Mouse (Mus musculus) MEL (cell line): Measurements from ENCODE around the gene Col18a1. TPM values are rescaled to one million over a fixed set of nuclear protein-coding genes. Genes with fewer than 3 reads are reported as not detected.

Source experiments
- DNase-seq: peaks from one replicate; pipeline ENCODE4 v3.0.0; 2011; ENCODE audit warnings: low read depth, low spot score
- H3K27ac ChIP-seq: 2 replicates; pipeline ENCODE4 v1.5.1; 2012; ENCODE audit warnings: low read depth, mild to moderate bottlenecking, control low read depth, low read length, moderate library complexity; ENCODE audit not compliant: control insufficient read depth
- H3K27me3 ChIP-seq, 2 experiments: fragments of 150-350 bp in 1 of 2; sonication (generic) in 1 of 2; 2 replicates each; pipeline ENCODE4 v1.6.1; 2012; ENCODE audit warnings: low read length in 2 of 2, mild to moderate bottlenecking in 2 of 2, improper control_type of control experiment in 1 of 2, moderate library complexity in 1 of 2; ENCODE audit not compliant: insufficient read depth in 2 of 2, control insufficient read depth in 1 of 2
- H3K36me3 ChIP-seq, 2 experiments: 2 replicates each; pipeline ENCODE4 v1.6.1; 2012 to 2014; ENCODE audit warnings: low read length in 2 of 2, improper control_type of control experiment in 1 of 2, inconsistent platforms in 1 of 2, mild to moderate bottlenecking in 1 of 2; ENCODE audit not compliant: insufficient read depth in 2 of 2, control insufficient read depth in 1 of 2
- H3K4me1 ChIP-seq, 2 experiments: fragments of 150-350 bp in 1 of 2; sonication (generic) in 1 of 2; 2 replicates each; pipeline ENCODE4 v1.6.1; 2012; ENCODE audit warnings: low read length in 2 of 2, improper control_type of control experiment in 1 of 2, mild to moderate bottlenecking in 1 of 2; ENCODE audit not compliant: insufficient read depth in 2 of 2, control insufficient read depth in 1 of 2
- H3K4me3 ChIP-seq, 2 experiments: fragments of 150-350 bp in 1 of 2; sonication (generic) in 1 of 2; 2 replicates each; pipeline ENCODE4 v1.5.1; 2012; ENCODE audit warnings: low read depth in 2 of 2, low read length in 2 of 2, mild to moderate bottlenecking in 2 of 2, moderate library complexity in 2 of 2, control low read depth in 1 of 2, improper control_type of control experiment in 1 of 2; ENCODE audit not compliant: control insufficient read depth in 1 of 2, insufficient read depth in 1 of 2
- H3K79me2 ChIP-seq: 2 replicates; pipeline ENCODE4 v1.6.1; 2012; ENCODE audit warnings: mild to moderate bottlenecking, low read length, moderate library complexity; ENCODE audit not compliant: control insufficient read depth, poor library complexity, insufficient read depth
- H3K9ac ChIP-seq: 2 replicates; pipeline ENCODE4 v1.6.1; 2012; ENCODE audit warnings: low read depth, mild to moderate bottlenecking, control low read depth, low read length, moderate library complexity; ENCODE audit not compliant: control insufficient read depth, poor library complexity, severe bottlenecking
- H3K9me3 ChIP-seq: fragments of 150-350 bp; sonication (generic); replicated peaks from 2 replicates; pipeline ENCODE4 v1.6.1; 2012; ENCODE audit warnings: mild to moderate bottlenecking, low read length, improper control_type of control experiment, moderate library complexity; ENCODE audit not compliant: insufficient read depth
- BHLHE40 ChIP-seq: IDR thresholded peaks from 2 replicates; pipeline ENCODE4 v1.6.1; 2012; ENCODE audit warnings: low read depth, mild to moderate bottlenecking, inconsistent platforms, low read length, improper control_type of control experiment, borderline replicate concordance
- CHD2 ChIP-seq: IDR thresholded peaks from 2 replicates; pipeline ENCODE4 v1.6.1; 2011; ENCODE audit warnings: low read length, improper control_type of control experiment
- CTCF ChIP-seq, 3 experiments: IDR thresholded peaks in 2 of 3; conservative IDR thresholded peaks in 1 of 3; 2 replicates each; pipeline ENCODE4 v1.5.1; 2011 to 2012; ENCODE audit warnings: low read length in 3 of 3, low read depth in 2 of 3, mild to moderate bottlenecking in 2 of 3, improper control_type of control experiment in 1 of 3, inconsistent platforms in 1 of 3, mixed read lengths in 1 of 3, moderate library complexity in 1 of 3; ENCODE audit not compliant: control insufficient read depth in 1 of 3, insufficient read depth in 1 of 3, poor library complexity in 1 of 3, severe bottlenecking in 1 of 3
- ELF1 ChIP-seq: IDR thresholded peaks from 2 replicates; pipeline ENCODE4 v1.6.1; 2014; ENCODE audit warnings: low read depth, mild to moderate bottlenecking, inconsistent platforms, low read length, improper control_type of control experiment, moderate library complexity
- EP300 ChIP-seq, 2 experiments: IDR thresholded peaks; 2 replicates each; pipeline ENCODE4 v1.6.1; 2011; ENCODE audit warnings: improper control_type of control experiment in 2 of 2, low read length in 2 of 2, low read depth in 1 of 2, mild to moderate bottlenecking in 1 of 2
- GABPA ChIP-seq: IDR thresholded peaks from 2 replicates; pipeline ENCODE4 v1.6.1; 2012; ENCODE audit warnings: low read depth, mild to moderate bottlenecking, inconsistent platforms, low read length, improper control_type of control experiment, moderate library complexity
- GATA1 ChIP-seq: IDR thresholded peaks from 2 replicates; pipeline ENCODE4 v1.6.1; 2011; ENCODE audit warnings: low read depth, low read length, improper control_type of control experiment
- MAFK ChIP-seq: IDR thresholded peaks from 2 replicates; pipeline ENCODE4 v1.6.1; 2011; ENCODE audit warnings: low read depth, mild to moderate bottlenecking, low read length, improper control_type of control experiment, borderline replicate concordance
- MAX ChIP-seq: IDR thresholded peaks from 2 replicates; pipeline ENCODE4 v1.6.1; 2011; ENCODE audit warnings: low read length, improper control_type of control experiment
- MXI1 ChIP-seq: IDR thresholded peaks from 2 replicates; pipeline ENCODE4 v1.6.1; 2011; ENCODE audit warnings: mild to moderate bottlenecking, low read depth, low read length, improper control_type of control experiment
- MYB ChIP-seq: IDR thresholded peaks from 2 replicates; pipeline ENCODE4 v1.6.1; 2011; ENCODE audit warnings: mild to moderate bottlenecking, low read depth, low read length, improper control_type of control experiment
- MYC ChIP-seq: IDR thresholded peaks from 2 replicates; pipeline ENCODE4 v1.6.1; 2011; ENCODE audit warnings: low read depth, mild to moderate bottlenecking, low read length, improper control_type of control experiment, moderate library complexity
- NELFE ChIP-seq: IDR thresholded peaks from 2 replicates; pipeline ENCODE4 v1.6.1; 2011; ENCODE audit warnings: low read depth, low read length, improper control_type of control experiment
- POLR2A ChIP-seq, 2 experiments: IDR thresholded peaks; 2 replicates each; pipeline ENCODE4 v1.6.1; 2011 to 2012; ENCODE audit warnings: low read length in 2 of 2, mild to moderate bottlenecking in 2 of 2, control low read depth in 1 of 2, improper control_type of control experiment in 1 of 2, low read depth in 1 of 2, moderate library complexity in 1 of 2; ENCODE audit not compliant: control insufficient read depth in 1 of 2, insufficient read depth in 1 of 2, poor library complexity in 1 of 2
- POLR2AphosphoS2 ChIP-seq: IDR thresholded peaks from 2 replicates; pipeline ENCODE4 v1.6.1; 2011; ENCODE audit warnings: low read length, improper control_type of control experiment
- POLR2AphosphoS5 ChIP-seq: IDR thresholded peaks from 2 replicates; pipeline ENCODE4 v1.6.1; 2012; ENCODE audit warnings: low read depth, borderline replicate concordance, mild to moderate bottlenecking, inconsistent platforms, low read length, moderate library complexity, mixed read lengths
- RAD21 ChIP-seq: IDR thresholded peaks from 2 replicates; pipeline ENCODE4 v1.6.1; 2011; ENCODE audit warnings: mild to moderate bottlenecking, low read depth, low read length, improper control_type of control experiment
- SMC3 ChIP-seq: IDR thresholded peaks from 2 replicates; pipeline ENCODE4 v1.6.1; 2011; ENCODE audit warnings: low read depth, low read length, improper control_type of control experiment
- TBP ChIP-seq: IDR thresholded peaks from 2 replicates; pipeline ENCODE4 v1.8.0; 2011; ENCODE audit warnings: low read depth, low read length, improper control_type of control experiment
- TCF12 ChIP-seq: IDR thresholded peaks from 2 replicates; pipeline ENCODE4 v1.6.1; 2014; ENCODE audit warnings: low read depth, mild to moderate bottlenecking, inconsistent platforms, low read length, improper control_type of control experiment, moderate library complexity
- USF2 ChIP-seq, 2 experiments: IDR thresholded peaks; 2 replicates each; pipeline ENCODE4 v1.6.1; 2011 to 2012; ENCODE audit warnings: improper control_type of control experiment in 2 of 2, low read length in 2 of 2, borderline replicate concordance in 1 of 2, inconsistent platforms in 1 of 2, low read depth in 1 of 2, mild to moderate bottlenecking in 1 of 2; ENCODE audit not compliant: insufficient read depth in 1 of 2
- ZC3H11A ChIP-seq: IDR thresholded peaks from 2 replicates; pipeline ENCODE4 v1.6.1; 2012; ENCODE audit warnings: low read depth, mild to moderate bottlenecking, inconsistent platforms, low read length, improper control_type of control experiment
- ZKSCAN1 ChIP-seq: IDR thresholded peaks from 2 replicates; pipeline ENCODE4 v1.6.1; 2012; ENCODE audit warnings: low read depth, mild to moderate bottlenecking, inconsistent platforms, low read length, improper control_type of control experiment, moderate library complexity
- ZMIZ1 ChIP-seq: IDR thresholded peaks from 2 replicates; pipeline ENCODE4 v1.6.1; 2012; ENCODE audit warnings: low read depth, mild to moderate bottlenecking, inconsistent platforms, low read length, improper control_type of control experiment, moderate library complexity
- ZNF384 ChIP-seq: IDR thresholded peaks from 2 replicates; pipeline ENCODE4 v1.6.1; 2012; ENCODE audit warnings: low read depth, mild to moderate bottlenecking, inconsistent platforms, low read length, improper control_type of control experiment
- polyA plus RNA-seq, 2 experiments: library from polyadenylated mRNA; stranded (reverse) in 1 of 2; unstranded in 1 of 2; fragments of >175 nt in 1 of 2; fragments of >200 nt in 1 of 2; gene quantifications; 2 replicates each; pipeline versions ENCODE4 v1.2.1 to v1.2.4; 2012; ENCODE audit warnings: low replicate concordance in 2 of 2, low read depth in 1 of 2; ENCODE audit not compliant: insufficient read length in 2 of 2, insufficient read depth in 1 of 2, missing spikeins in 1 of 2
- total RNA-seq: library from RNA; depleted of rRNA; stranded (reverse); fragments of 300-350 nt; gene quantifications from 2 replicates; pipeline ENCODE4 v1.2.3, GENCODE M21; 2012

The Col18a1 gene
- total and polyA plus RNA-seq, 3 experiments, result 0.46 to 1.3 TPM; not detected in 1

- Histone ChIP-seq H3K27ac (no peak overlapping the region), H3K9me3 (no peaks in the 10 kb centered on the region), H3K27me3 (no peaks in the 10 kb centered on the region; a peak in 2 of 4 replicates), H3K79me2 (no peaks in the 10 kb centered on the region), H3K4me1 (no peaks in the 10 kb centered on the region), H3K36me3 (no peaks in the 10 kb centered on the region), H3K9ac (no peak overlapping the region), H3K4me3 (no peak overlapping the region)
- DNase-seq, result peak; percentile 77
- peak; percentile 84 for TF ChIP-seq RAD21
- peak; percentile 87 for TF ChIP-seq SMC3
- peak; percentile 54 for TF ChIP-seq MAX
- TF ChIP-seq BHLHE40, result peak; percentile 72
- TF ChIP-seq CTCF (IDR thresholded peaks at IDR 0.05 in 2 of 3, conservative IDR thresholded peaks at IDR 0.05 in 1 of 3; ENCODE audit: control insufficient read depth in 1 of 3, insufficient read depth in 1 of 3, low read depth in 2 of 3, low read length in 3 of 3, poor library complexity in 1 of 3, severe bottlenecking in 1 of 3), result peak; percentile 94 to 96 (median 96)
- TF ChIP-seq ZC3H11A, result peak; percentile 70
- TF ChIP-seq MYC, result 0 out of 2 replicates have a peak, but pooled peaks have one; percentile 38
- TF ChIP-seq ZNF384, result no peak
- no peak for TF ChIP-seq CHD2
- TF ChIP-seq MAFK, result no peak
Measured at GRCm38 (mm10) chr10:77082453-77082852, 83.9 kb downstream of the Col18a1 start.

- H3K27me3 ChIP-seq, result peaks cover 2 to 7% of the 10 kb centered on the region in 2 experiments
- no peak overlapping the region for H3K9ac ChIP-seq
- no peaks in the 10 kb centered on the region for H3K4me1 ChIP-seq
- no peak overlapping the region for H3K4me3 ChIP-seq
- H3K9me3 ChIP-seq, result no peaks in the 10 kb centered on the region
- DNase-seq, result no peak
- H3K36me3 ChIP-seq, result no peaks in the 10 kb centered on the region
- TF ChIP-seq POLR2A (IDR thresholded peaks at IDR 0.05; ENCODE audit: control insufficient read depth in 1 of 2, insufficient read depth in 1 of 2, low read depth in 1 of 2, low read length in 2 of 2, poor library complexity in 1 of 2) (no peak), TBP (no peak), TCF12 (no peak), MYB (no peak), GABPA (no peak), ZC3H11A (no peak), GATA1 (no peak), USF2 (IDR thresholded peaks at IDR 0.05; ENCODE audit: borderline replicate concordance in 1 of 2, insufficient read depth in 1 of 2, low read depth in 1 of 2, low read length in 2 of 2) (no peak), MXI1 (no peak), NELFE (no peak), POLR2AphosphoS2 (no peak), POLR2AphosphoS5 (no peak), CHD2 (no peak), ZKSCAN1 (no peak), ZMIZ1 (no peak), BHLHE40 (no peak), ELF1 (no peak), EP300 (IDR thresholded peaks at IDR 0.05; ENCODE audit: low read depth in 1 of 2, low read length in 2 of 2) (no peak)
- no peaks in the 10 kb centered on the region for H3K79me2 ChIP-seq
- H3K27ac ChIP-seq, result no peak overlapping the region
Measured at GRCm38 (mm10) chr10:77078961-77079360, 87.4 kb downstream of the Col18a1 start.
